Mouse (Mus musculus) MEL (cell line): ENCODE measurements around the gene Nup93. TPM values are rescaled to one million over a fixed set of nuclear protein-coding genes. Genes with fewer than 3 reads are reported as not detected.

Source experiments
- DNase-seq: peaks from one replicate; pipeline ENCODE4 v3.0.0; 2011; ENCODE audit warnings: low read depth, low spot score
- H3K27ac ChIP-seq: 2 replicates; pipeline ENCODE4 v1.5.1; 2012; ENCODE audit warnings: low read depth, mild to moderate bottlenecking, control low read depth, low read length, moderate library complexity; ENCODE audit not compliant: control insufficient read depth
- H3K27me3 ChIP-seq, 2 experiments: fragments of 150-350 bp in 1 of 2; sonication (generic) in 1 of 2; 2 replicates each; pipeline ENCODE4 v1.6.1; 2012; ENCODE audit warnings: low read length in 2 of 2, mild to moderate bottlenecking in 2 of 2, improper control_type of control experiment in 1 of 2, moderate library complexity in 1 of 2; ENCODE audit not compliant: insufficient read depth in 2 of 2, control insufficient read depth in 1 of 2
- H3K36me3 ChIP-seq, 2 experiments: 2 replicates each; pipeline ENCODE4 v1.6.1; 2012 to 2014; ENCODE audit warnings: low read length in 2 of 2, improper control_type of control experiment in 1 of 2, inconsistent platforms in 1 of 2, mild to moderate bottlenecking in 1 of 2; ENCODE audit not compliant: insufficient read depth in 2 of 2, control insufficient read depth in 1 of 2
- H3K4me1 ChIP-seq, 2 experiments: fragments of 150-350 bp in 1 of 2; sonication (generic) in 1 of 2; 2 replicates each; pipeline ENCODE4 v1.6.1; 2012; ENCODE audit warnings: low read length in 2 of 2, improper control_type of control experiment in 1 of 2, mild to moderate bottlenecking in 1 of 2; ENCODE audit not compliant: insufficient read depth in 2 of 2, control insufficient read depth in 1 of 2
- H3K4me3 ChIP-seq, 2 experiments: fragments of 150-350 bp in 1 of 2; sonication (generic) in 1 of 2; 2 replicates each; pipeline ENCODE4 v1.5.1; 2012; ENCODE audit warnings: low read depth in 2 of 2, low read length in 2 of 2, mild to moderate bottlenecking in 2 of 2, moderate library complexity in 2 of 2, control low read depth in 1 of 2, improper control_type of control experiment in 1 of 2; ENCODE audit not compliant: control insufficient read depth in 1 of 2, insufficient read depth in 1 of 2
- H3K79me2 ChIP-seq: 2 replicates; pipeline ENCODE4 v1.6.1; 2012; ENCODE audit warnings: mild to moderate bottlenecking, low read length, moderate library complexity; ENCODE audit not compliant: control insufficient read depth, poor library complexity, insufficient read depth
- H3K9ac ChIP-seq: 2 replicates; pipeline ENCODE4 v1.6.1; 2012; ENCODE audit warnings: low read depth, mild to moderate bottlenecking, control low read depth, low read length, moderate library complexity; ENCODE audit not compliant: control insufficient read depth, poor library complexity, severe bottlenecking
- H3K9me3 ChIP-seq: fragments of 150-350 bp; sonication (generic); replicated peaks from 2 replicates; pipeline ENCODE4 v1.6.1; 2012; ENCODE audit warnings: mild to moderate bottlenecking, low read length, improper control_type of control experiment, moderate library complexity; ENCODE audit not compliant: insufficient read depth
- BHLHE40 ChIP-seq: IDR thresholded peaks from 2 replicates; pipeline ENCODE4 v1.6.1; 2012; ENCODE audit warnings: low read depth, mild to moderate bottlenecking, inconsistent platforms, low read length, improper control_type of control experiment, borderline replicate concordance
- CTCF ChIP-seq, 3 experiments: IDR thresholded peaks in 2 of 3; conservative IDR thresholded peaks in 1 of 3; 2 replicates each; pipeline ENCODE4 v1.5.1; 2011 to 2012; ENCODE audit warnings: low read length in 3 of 3, low read depth in 2 of 3, mild to moderate bottlenecking in 2 of 3, improper control_type of control experiment in 1 of 3, inconsistent platforms in 1 of 3, mixed read lengths in 1 of 3, moderate library complexity in 1 of 3; ENCODE audit not compliant: control insufficient read depth in 1 of 3, insufficient read depth in 1 of 3, poor library complexity in 1 of 3, severe bottlenecking in 1 of 3
- E2F4 ChIP-seq: IDR thresholded peaks from 2 replicates; pipeline ENCODE4 v1.6.1; 2011; ENCODE audit warnings: low read depth, low read length, improper control_type of control experiment, borderline replicate concordance
- ELF1 ChIP-seq: IDR thresholded peaks from 2 replicates; pipeline ENCODE4 v1.6.1; 2014; ENCODE audit warnings: low read depth, mild to moderate bottlenecking, inconsistent platforms, low read length, improper control_type of control experiment, moderate library complexity
- EP300 ChIP-seq, 2 experiments: IDR thresholded peaks; 2 replicates each; pipeline ENCODE4 v1.6.1; 2011; ENCODE audit warnings: improper control_type of control experiment in 2 of 2, low read length in 2 of 2, low read depth in 1 of 2, mild to moderate bottlenecking in 1 of 2
- ETS1 ChIP-seq: IDR thresholded peaks from 2 replicates; pipeline ENCODE4 v1.6.1; 2012; ENCODE audit warnings: low read depth, mild to moderate bottlenecking, inconsistent platforms, low read length, improper control_type of control experiment, moderate library complexity
- GABPA ChIP-seq: IDR thresholded peaks from 2 replicates; pipeline ENCODE4 v1.6.1; 2012; ENCODE audit warnings: low read depth, mild to moderate bottlenecking, inconsistent platforms, low read length, improper control_type of control experiment, moderate library complexity
- HCFC1 ChIP-seq: IDR thresholded peaks from 2 replicates; pipeline ENCODE4 v1.6.1; 2012; ENCODE audit warnings: low read depth, mild to moderate bottlenecking, inconsistent platforms, low read length, improper control_type of control experiment, moderate library complexity
- JUND ChIP-seq: IDR thresholded peaks from 2 replicates; pipeline ENCODE4 v1.6.1; 2011; ENCODE audit warnings: low read depth, mild to moderate bottlenecking, improper control_type of control experiment, low read length
- MAFK ChIP-seq: IDR thresholded peaks from 2 replicates; pipeline ENCODE4 v1.6.1; 2011; ENCODE audit warnings: low read depth, mild to moderate bottlenecking, low read length, improper control_type of control experiment, borderline replicate concordance
- MAX ChIP-seq: IDR thresholded peaks from 2 replicates; pipeline ENCODE4 v1.6.1; 2011; ENCODE audit warnings: low read length, improper control_type of control experiment
- MAZ ChIP-seq: IDR thresholded peaks from 2 replicates; pipeline ENCODE4 v1.6.1; 2012; ENCODE audit warnings: low read depth, mild to moderate bottlenecking, inconsistent platforms, low read length, improper control_type of control experiment
- MEF2A ChIP-seq: IDR thresholded peaks from 2 replicates; pipeline ENCODE4 v1.6.1; 2014; ENCODE audit warnings: low read depth, mild to moderate bottlenecking, inconsistent platforms, low read length, improper control_type of control experiment; ENCODE audit not compliant: poor library complexity, insufficient replicate concordance, severe bottlenecking; ENCODE audit errors: extremely low read depth
- MXI1 ChIP-seq: IDR thresholded peaks from 2 replicates; pipeline ENCODE4 v1.6.1; 2011; ENCODE audit warnings: mild to moderate bottlenecking, low read depth, low read length, improper control_type of control experiment
- MYC ChIP-seq: IDR thresholded peaks from 2 replicates; pipeline ENCODE4 v1.6.1; 2011; ENCODE audit warnings: low read depth, mild to moderate bottlenecking, low read length, improper control_type of control experiment, moderate library complexity
- NELFE ChIP-seq: IDR thresholded peaks from 2 replicates; pipeline ENCODE4 v1.6.1; 2011; ENCODE audit warnings: low read depth, low read length, improper control_type of control experiment
- POLR2AphosphoS2 ChIP-seq: IDR thresholded peaks from 2 replicates; pipeline ENCODE4 v1.6.1; 2011; ENCODE audit warnings: low read length, improper control_type of control experiment
- RAD21 ChIP-seq: IDR thresholded peaks from 2 replicates; pipeline ENCODE4 v1.6.1; 2011; ENCODE audit warnings: mild to moderate bottlenecking, low read depth, low read length, improper control_type of control experiment
- SIN3A ChIP-seq: IDR thresholded peaks from 2 replicates; pipeline ENCODE4 v1.6.1; 2012; ENCODE audit warnings: low read length, improper control_type of control experiment, inconsistent platforms
- SMC3 ChIP-seq: IDR thresholded peaks from 2 replicates; pipeline ENCODE4 v1.6.1; 2011; ENCODE audit warnings: low read depth, low read length, improper control_type of control experiment
- TAL1 ChIP-seq: IDR thresholded peaks from 2 replicates; pipeline ENCODE4 v1.6.1; 2012; ENCODE audit warnings: mild to moderate bottlenecking, inconsistent platforms, low read length, moderate library complexity, mixed read lengths
- UBTF ChIP-seq: IDR thresholded peaks from 2 replicates; pipeline ENCODE4 v1.6.1; 2012; ENCODE audit warnings: low read depth, mild to moderate bottlenecking, inconsistent platforms, low read length, improper control_type of control experiment, moderate library complexity, borderline replicate concordance; ENCODE audit not compliant: insufficient read depth
- USF1 ChIP-seq: IDR thresholded peaks from 2 replicates; pipeline ENCODE4 v1.6.1; 2014; ENCODE audit warnings: low read depth, mild to moderate bottlenecking, inconsistent platforms, low read length, improper control_type of control experiment, moderate library complexity
- ZC3H11A ChIP-seq: IDR thresholded peaks from 2 replicates; pipeline ENCODE4 v1.6.1; 2012; ENCODE audit warnings: low read depth, mild to moderate bottlenecking, inconsistent platforms, low read length, improper control_type of control experiment
- ZMIZ1 ChIP-seq: IDR thresholded peaks from 2 replicates; pipeline ENCODE4 v1.6.1; 2012; ENCODE audit warnings: low read depth, mild to moderate bottlenecking, inconsistent platforms, low read length, improper control_type of control experiment, moderate library complexity
- polyA plus RNA-seq, 2 experiments: library from polyadenylated mRNA; stranded (reverse) in 1 of 2; unstranded in 1 of 2; fragments of >175 nt in 1 of 2; fragments of >200 nt in 1 of 2; gene quantifications; 2 replicates each; pipeline versions ENCODE4 v1.2.1 to v1.2.4; 2012; ENCODE audit warnings: low replicate concordance in 2 of 2, low read depth in 1 of 2; ENCODE audit not compliant: insufficient read length in 2 of 2, insufficient read depth in 1 of 2, missing spikeins in 1 of 2
- total RNA-seq: library from RNA; depleted of rRNA; stranded (reverse); fragments of 300-350 nt; gene quantifications from 2 replicates; pipeline ENCODE4 v1.2.3, GENCODE M21; 2012

Gene Nup93
- total and polyA plus RNA-seq, 3 experiments: 71.6 to 292 (median 110) TPM

GRCm38 (mm10) chr8:94314069-94314468 lies 99.7 kb downstream of the Nup93 start (continued):
- no peak for TF ChIP-seq TAL1

- Histone ChIP-seq H3K9me3 (no peaks in the 10 kb centered on the region), H3K36me3 (peaks cover 0 to 3% of the 10 kb centered on the region in 2 experiments; a peak in 2 of 4 replicates), H3K27ac (no peak overlapping the region), H3K9ac (no peak overlapping the region), H3K27me3 (no peaks in the 10 kb centered on the region), H3K79me2 (no peaks in the 10 kb centered on the region), H3K4me3 (no peak overlapping the region), H3K4me1 (no peaks in the 10 kb centered on the region)
- DNase-seq: no peak
- TF ChIP-seq BHLHE40 (no peak), TAL1 (no peak), ZMIZ1 (no peak), UBTF (no peak)
Observed at GRCm38 (mm10) chr8:94317249-94317648, 102.9 kb downstream of the Nup93 start.

GRCm38 (mm10) chr8:94317691-94318090 lies 103.3 kb downstream of the Nup93 start:
- Histone ChIP-seq H3K79me2 (no peaks in the 10 kb centered on the region), H3K4me1 (no peaks in the 10 kb centered on the region), H3K9me3 (no peaks in the 10 kb centered on the region), H3K9ac (no peak overlapping the region), H3K27ac (no peak overlapping the region), H3K4me3 (no peak overlapping the region), H3K36me3 (peaks cover 0 to 3% of the 10 kb centered on the region in 2 experiments; a peak in 2 of 4 replicates), H3K27me3 (no peaks in the 10 kb centered on the region)
- DNase-seq: no peak
- TF ChIP-seq RAD21: no peak
- no peak for TF ChIP-seq MEF2A
- no peak for TF ChIP-seq MXI1
- TF ChIP-seq POLR2AphosphoS2: no peak
- no peak for TF ChIP-seq MAFK
- no peak for TF ChIP-seq ZC3H11A
- TF ChIP-seq BHLHE40: no peak
- TF ChIP-seq ZMIZ1: no peak
- TF ChIP-seq ETS1: no peak

GRCm38 (mm10) chr8:94320036-94320435 lies 105.7 kb downstream of the Nup93 start:
- Histone ChIP-seq H3K4me1 (no peaks in the 10 kb centered on the region), H3K9me3 (no peaks in the 10 kb centered on the region), H3K27ac (no peak overlapping the region), H3K9ac (no peak overlapping the region), H3K4me3 (no peak overlapping the region), H3K79me2 (no peaks in the 10 kb centered on the region), H3K36me3 (no peaks in the 10 kb centered on the region; a peak in 1 of 4 replicates), H3K27me3 (no peaks in the 10 kb centered on the region)
- no peak for DNase-seq
- TF ChIP-seq USF1 (no peak), NELFE (no peak), MAZ (no peak), MAX (no peak), SIN3A (no peak), E2F4 (no peak), JUND (no peak), ELF1 (no peak), HCFC1 (no peak), EP300 (IDR thresholded peaks at IDR 0.05; ENCODE audit: low read depth in 1 of 2, low read length in 2 of 2) (no peak), TAL1 (no peak), ZC3H11A (no peak), SMC3 (no peak), MAFK (no peak), MYC (no peak), CTCF (IDR thresholded peaks at IDR 0.05 in 2 of 3, conservative IDR thresholded peaks at IDR 0.05 in 1 of 3; ENCODE audit: control insufficient read depth in 1 of 3, insufficient read depth in 1 of 3, low read depth in 2 of 3, low read length in 3 of 3, poor library complexity in 1 of 3, severe bottlenecking in 1 of 3) (no peak), GABPA (no peak)
